Mouse (Mus musculus): Measurements from ENCODE around the gene Ucn3. TPM values are rescaled to one million over a fixed set of nuclear protein-coding genes. Genes with fewer than 3 reads are reported as not detected.

Gene Ucn3
- polyA plus RNA-seq, 3 experiments from 2014 or later: not detected

- no peak for ATAC-seq
These were observed 53.6 kb downstream of the Ucn3 start for GRCm38 (mm10) chr13:3891479-3892087.

Other genes with a start within 250 kb of the Ucn3 start
- not detected for gene Calml3, start 141.0 kb downstream of the Ucn3 start, polyA plus RNA-seq (2017; shearing (Covaris generic))
- gene Calm4, start 107.6 kb downstream of the Ucn3 start, polyA plus RNA-seq (2017; shearing (Covaris generic)): not detected
- not detected for gene Calm5, start 91.2 kb downstream of the Ucn3 start, polyA plus RNA-seq (2017; shearing (Covaris generic))
- gene Net1, start 27.1 kb downstream of the Ucn3 start, polyA plus RNA-seq (2017; shearing (Covaris generic)): 10 to 100 TPM; 24.1 to 29.7 (median 27.0) TPM
- under 1 TPM in 1 of 3 experiments, not detected in 2; 0.67 TPM for gene Tubal3, start 27.1 kb downstream of the Ucn3 start, polyA plus RNA-seq (2017; shearing (Covaris generic))
- not detected for gene Akr1c14, start 103.7 kb upstream of the Ucn3 start, polyA plus RNA-seq (2017; shearing (Covaris generic))
- under 1 TPM in 1 of 3 experiments, not detected in 2; 0.31 TPM for gene Akr1c18, start 205.3 kb upstream of the Ucn3 start, polyA plus RNA-seq (2017; shearing (Covaris generic))
- gene Akr1c13, start 245.8 kb upstream of the Ucn3 start, polyA plus RNA-seq (2017; shearing (Covaris generic)): 10 to 100 TPM; 33.4 to 48.9 (median 37.7) TPM